Mouse (Mus musculus) cerebellum, adult 2 months (tissue): ENCODE measurements around the gene Angptl6. TPM values are rescaled to one million over a fixed set of nuclear protein-coding genes. Genes with fewer than 3 reads are reported as not detected.

Experiments used
- DNase-seq, 2 experiments: peaks; one replicate each; pipeline ENCODE4 v3.0.0; 2021
- H3K27ac ChIP-seq: fragments of 200-500 bp; 2 replicates; pipeline ENCODE4 v1.5.1; 2012; ENCODE audit warnings: low read length, control low read depth, inconsistent platforms; ENCODE audit not compliant: insufficient read depth
- H3K27me3 ChIP-seq: fragments of 200-500 bp; 2 replicates; pipeline ENCODE4 v1.6.1; 2012; ENCODE audit warnings: inconsistent platforms, mild to moderate bottlenecking, low read length, moderate library complexity; ENCODE audit not compliant: control insufficient read depth, insufficient read depth
- H3K4me1 ChIP-seq: fragments of 200-500 bp; 2 replicates; pipeline ENCODE4 v1.6.1; 2011; ENCODE audit warnings: low read length; ENCODE audit not compliant: control insufficient read depth, insufficient read depth
- H3K4me3 ChIP-seq: fragments of 200-500 bp; replicated peaks from 2 replicates; pipeline ENCODE3; 2011; ENCODE audit warnings: mild to moderate bottlenecking, low read depth, low read length, control low read depth; ENCODE audit not compliant: insufficient read depth
- CTCF ChIP-seq: fragments of 200-500 bp; IDR thresholded peaks from 2 replicates; pipeline ENCODE4 v1.5.1; 2011; ENCODE audit warnings: low read depth, mild to moderate bottlenecking, control low read depth, low read length, moderate library complexity, borderline replicate concordance; ENCODE audit not compliant: insufficient read depth
- POLR2A ChIP-seq: fragments of 200-500 bp; IDR thresholded peaks from 2 replicates; pipeline ENCODE4 v1.6.1; 2011; ENCODE audit warnings: low read length, control low read depth, borderline replicate concordance; ENCODE audit not compliant: insufficient read depth
- WGBS: fragments of 180-500 bp; shearing (Covaris S2); methylation state at CpG from one replicate; pipeline ENCODE4 v1.1.7; 2018; 5-methylcytosine and 5-hydroxymethylcytosine counted together
- polyA plus RNA-seq: library from polyadenylated mRNA; depleted of rRNA; stranded (reverse); fragments of >200 nt; gene quantifications from 2 replicates; pipeline ENCODE4 v1.2.3, GENCODE M21; 2012

Gene Angptl6
- polyA plus RNA-seq, 1 experiment: 11.1 TPM

DNA sequence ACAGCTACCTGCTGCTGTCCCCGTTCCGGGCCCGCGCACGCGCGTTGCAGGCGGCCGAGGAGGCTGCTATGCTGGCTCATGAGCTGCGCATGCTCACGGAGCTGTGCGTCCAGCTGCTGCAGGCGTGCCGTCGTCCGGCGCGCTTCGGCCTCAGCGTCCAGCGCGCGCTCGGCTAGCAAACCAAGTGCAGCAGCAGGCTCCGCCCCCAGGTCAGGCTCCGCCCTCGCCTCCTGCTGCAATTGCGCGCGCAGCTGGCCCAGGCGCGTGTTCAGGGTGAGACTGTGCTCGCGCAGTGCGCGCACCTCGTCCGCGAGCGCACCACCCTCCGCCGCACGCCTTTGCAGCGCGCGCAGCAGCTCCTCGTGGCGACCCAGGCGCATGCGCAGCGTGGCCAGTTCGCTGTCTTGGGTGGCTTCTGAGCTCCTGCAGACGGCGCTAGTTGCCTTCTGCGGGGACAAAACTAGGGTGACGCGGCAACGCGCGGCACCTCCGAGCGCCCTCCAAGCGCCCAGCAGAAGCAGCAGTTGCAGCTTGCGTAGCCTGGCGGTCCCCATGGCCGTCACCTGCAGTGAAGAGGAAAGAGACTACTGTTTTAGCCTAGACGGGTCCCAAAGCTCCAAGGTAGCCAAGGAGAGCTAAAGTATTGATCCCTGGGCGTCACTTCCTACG, 1.4 kb downstream of the Angptl6 start:
- Histone ChIP-seq H3K4me1 (0 out of 2 replicates have a peak, but pooled peaks cover 2% of the 10 kb centered on the region), H3K4me3 (peak overlapping the region; percentile 60), H3K27me3 (no peaks in the 10 kb centered on the region), H3K27ac (peak overlapping the region; percentile 83)
- peak; percentile 99 for DNase-seq
- TF ChIP-seq POLR2A (peak; percentile 96), CTCF (peak; percentile 67; the same call in 1 of the 2 replicates)
- WGBS: under 1% methylated on average over 69 of the region's 69 CpGs

DNA sequence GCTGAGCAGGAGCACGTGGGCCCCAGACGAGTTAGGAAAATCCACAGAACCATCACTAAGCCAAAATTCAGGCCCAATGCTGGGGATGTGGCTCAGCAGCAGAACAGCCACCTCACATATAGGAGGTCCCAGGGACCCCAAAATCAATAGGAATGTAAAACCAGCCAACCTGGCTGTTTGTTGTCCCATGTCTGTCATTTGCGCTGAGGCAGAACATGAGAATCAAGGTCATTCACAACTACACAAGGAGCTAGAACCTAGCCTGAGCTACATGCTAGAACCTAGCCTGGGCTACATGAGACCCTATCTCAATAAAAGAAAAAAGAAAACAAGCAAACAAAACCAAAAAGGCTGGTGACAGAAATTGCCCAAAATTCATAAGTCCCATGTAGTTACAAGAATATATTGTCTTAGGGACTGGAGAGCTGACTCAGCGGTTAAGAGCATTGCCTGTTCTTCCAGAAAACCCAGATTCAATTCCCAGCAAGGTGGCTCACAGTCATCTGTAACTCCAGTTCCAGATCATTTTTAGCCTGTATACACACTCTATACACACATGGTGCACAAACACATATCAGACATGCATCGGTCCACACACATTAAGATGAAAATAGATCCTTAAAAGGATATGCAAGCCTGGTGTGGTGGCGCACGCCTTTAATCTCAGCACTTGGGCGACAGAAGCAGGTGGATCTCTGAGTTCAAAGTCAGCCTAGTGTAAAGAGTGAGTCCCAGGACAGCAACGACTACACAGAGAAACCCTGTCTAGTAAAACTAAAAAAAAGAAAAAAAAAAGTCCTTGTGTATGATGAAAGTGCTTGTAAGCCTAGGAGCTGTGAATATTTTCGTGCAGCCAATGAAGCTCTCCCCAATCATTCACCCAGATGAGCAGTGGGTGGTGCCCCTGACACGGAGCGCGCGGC, 2.1 kb downstream of the Angptl6 start:
- peak overlapping the region; percentile 51 for H3K4me3 ChIP-seq
- H3K4me1 ChIP-seq: 0 out of 2 replicates have a peak, but pooled peaks cover 2% of the 10 kb centered on the region
- TF ChIP-seq CTCF (no peak), POLR2A (no peak)
- no peak for DNase-seq
- no peaks in the 10 kb centered on the region for H3K27me3 ChIP-seq
- WGBS: 32% methylated on average over 14 of the region's 14 CpGs
- H3K27ac ChIP-seq: no peak overlapping the region

- DNase-seq: peak in 1 of 2 experiments; percentile 34
- Histone ChIP-seq H3K27ac (no peak overlapping the region), H3K4me1 (0 out of 2 replicates have a peak, but pooled peaks cover 2% of the 10 kb centered on the region), H3K27me3 (no peaks in the 10 kb centered on the region), H3K4me3 (no peak overlapping the region)
- WGBS: 58% methylated on average over 8 of the region's 9 CpGs
- TF ChIP-seq POLR2A (no peak), CTCF (no peak)
Measured at GRCm38 (mm10) chr9:20876318-20877117, 3.0 kb downstream of the Angptl6 start.

DNA sequence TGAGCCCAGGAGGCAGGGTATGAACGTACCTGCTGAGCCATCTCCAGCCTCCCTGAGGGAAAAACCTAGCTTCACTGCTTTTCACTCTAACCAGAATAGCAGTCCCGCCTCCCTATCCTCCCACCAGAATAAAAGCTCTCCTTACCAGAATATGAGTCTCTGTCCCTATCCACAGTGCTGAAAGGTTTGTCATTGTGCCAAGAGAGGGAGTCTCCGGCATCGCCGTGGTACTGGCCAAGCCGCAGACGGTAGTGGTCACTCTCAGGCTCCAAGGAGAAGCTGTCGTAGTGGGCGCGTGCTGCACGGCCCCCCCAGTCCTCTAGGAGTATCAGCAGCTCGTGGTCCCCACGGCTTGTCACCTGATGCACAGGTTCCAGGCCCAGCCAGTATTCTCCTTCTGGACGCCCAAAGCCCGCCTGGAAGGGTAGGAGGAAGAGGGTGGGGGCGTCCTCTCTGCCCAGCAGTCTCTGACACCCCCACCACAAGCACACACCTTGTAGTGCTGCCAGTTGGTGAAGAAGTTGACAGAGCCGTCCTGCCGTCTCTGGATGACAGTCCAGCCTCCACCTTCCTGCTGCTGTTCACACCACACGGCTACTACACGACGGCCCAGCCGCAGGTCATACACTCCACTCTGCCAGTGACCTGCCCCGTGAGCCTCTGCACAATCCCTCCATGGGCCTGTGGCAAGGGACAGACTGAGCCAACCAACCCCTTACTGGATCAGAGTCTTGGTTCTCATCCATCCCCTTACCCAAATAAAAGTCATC, 4.3 kb downstream of the Angptl6 start:
- 57% methylated on average over 23 of the region's 23 CpGs for WGBS
- Histone ChIP-seq H3K4me1 (0 out of 2 replicates have a peak, but pooled peaks cover 2% of the 10 kb centered on the region), H3K27me3 (no peaks in the 10 kb centered on the region), H3K4me3 (no peak overlapping the region), H3K27ac (no peak overlapping the region)
- TF ChIP-seq CTCF (no peak), POLR2A (no peak)
- DNase-seq: peak in 1 of 2 experiments; percentile 23

GRCm38 (mm10) chr9:20873521-20873920, 6.0 kb downstream of the Angptl6 start:
- no peak overlapping the region for H3K4me3 ChIP-seq
- TF ChIP-seq CTCF (no peak), POLR2A (no peak)
- H3K27ac ChIP-seq: no peak overlapping the region
- H3K27me3 ChIP-seq: no peaks in the 10 kb centered on the region
- H3K4me1 ChIP-seq: no peaks in the 10 kb centered on the region
- WGBS: 89% methylated on average over 12 of the region's 12 CpGs
- DNase-seq: no peak

GRCm38 (mm10) chr9:20872991-20873390, 6.5 kb downstream of the Angptl6 start:
- no peaks in the 10 kb centered on the region for H3K27me3 ChIP-seq
- WGBS: 86% methylated on average over 10 of the region's 10 CpGs
- DNase-seq: no peak
- TF ChIP-seq POLR2A: no peak
- H3K27ac ChIP-seq: no peak overlapping the region
- H3K4me3 ChIP-seq: no peak overlapping the region
- no peaks in the 10 kb centered on the region for H3K4me1 ChIP-seq
